ENCODE assay signal across 10 mouse cellular contexts in the genomic region with DNA sequence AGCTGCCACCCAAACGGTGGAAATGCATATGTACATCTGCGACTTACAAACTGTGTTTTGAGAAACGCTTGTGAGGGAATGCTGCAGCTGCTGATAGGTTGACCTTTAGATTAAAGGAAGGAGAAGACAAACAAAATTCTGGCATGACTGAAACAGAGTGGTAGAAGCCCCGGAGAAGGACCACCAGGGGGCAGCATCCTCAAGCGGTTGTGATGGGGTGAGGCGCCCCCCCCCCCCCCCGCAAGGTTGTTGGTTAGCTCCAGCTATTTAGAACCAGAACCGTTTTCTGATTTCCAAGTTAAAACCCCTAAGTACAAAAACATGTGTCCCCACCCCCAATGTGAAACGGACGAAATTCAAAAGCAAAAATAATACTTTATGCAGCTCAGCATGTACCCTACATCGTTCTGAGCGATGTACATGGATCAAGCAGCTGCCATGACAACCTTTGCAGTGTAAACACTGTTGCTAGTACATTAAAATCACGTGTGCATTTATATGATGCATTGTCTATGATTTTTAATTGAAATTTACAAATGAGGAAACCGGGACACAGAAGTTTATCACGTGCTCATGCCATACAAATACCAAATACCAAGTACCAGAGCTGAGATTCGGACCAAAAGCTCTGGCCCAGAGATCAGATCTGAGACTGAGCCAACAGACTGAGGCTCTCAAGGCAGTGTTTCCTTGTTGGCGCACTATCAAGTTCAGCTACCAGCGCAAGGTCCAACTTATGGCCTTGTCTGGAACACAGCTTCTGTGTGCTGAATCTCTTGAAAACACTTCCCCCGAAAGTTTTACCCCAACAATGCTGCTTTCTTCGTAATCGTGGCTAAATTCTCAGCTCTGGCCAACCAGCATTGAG.
DNase-seq lines count a peak whose midpoint lies in the region; ATAC-seq and TF ChIP-seq lines count a peak whose summit lies in the region.
"Had no signal": no experiment of that assay in that cellular context is flagged by ENCODE, and none has a peak within 500 bp of the region (broad histone marks: within the 10 kb centered on the region; RNA-seq: fewer than 3 reads in every experiment).

No protein-coding gene starts in this region.

- no peak for ATAC-seq in hindbrain, postnatal 0 days
- ATAC-seq in hindbrain, embryonic 13.5 days (ENCODE audit: low FRiP score) = no peak

- H3K9ac ChIP-seq in hindbrain, postnatal 0 days (replicated peaks; ENCODE audit: low read length) = no peak overlapping the region
- no peak overlapping the region for H3K9ac ChIP-seq in hindbrain, embryonic 13.5 days
- H3K9ac ChIP-seq: embryonic facial prominence, embryonic 12.5 days; lung, embryonic 15.5 days had no signal

- no peaks in the 10 kb centered on the region for H3K36me3 ChIP-seq in hindbrain, postnatal 0 days (ENCODE audit: insufficient read depth, low read length)
- H3K36me3 ChIP-seq in hindbrain, embryonic 13.5 days = no peaks in the 10 kb centered on the region
- H3K36me3 ChIP-seq: embryonic facial prominence, embryonic 12.5 days; lung, embryonic 15.5 days had no signal

- H3K4me3 ChIP-seq in hindbrain, postnatal 0 days (ENCODE audit: low read length) = no peak overlapping the region
- H3K4me3 ChIP-seq in hindbrain, embryonic 13.5 days = no peak overlapping the region
- H3K4me3 ChIP-seq: embryonic facial prominence, embryonic 12.5 days; lung, embryonic 15.5 days had no signal

- no peak overlapping the region for H3K27ac ChIP-seq in hindbrain, postnatal 0 days
- no peak overlapping the region for H3K27ac ChIP-seq in hindbrain, embryonic 13.5 days
- H3K27ac ChIP-seq: embryonic facial prominence, embryonic 12.5 days; lung, embryonic 15.5 days had no signal

- peak; percentile 53 for DNase-seq in hindbrain, postnatal 0 days (ENCODE audit: low spot score)
- peak; percentile 36 for DNase-seq in Muller cell, postnatal 12 days (ENCODE audit: inconsistent ontology term)
- peak; percentile 41 for DNase-seq in cerebellum, adult 8-10 months
- DNase-seq in gastrocnemius, postnatal 36 days = peak; percentile 68 to 80
- peak; percentile 30 to 44 for DNase-seq in left cerebral cortex, postnatal 25 days (ENCODE audit: low spot score in 2 of 2)
- DNase-seq in ovary, adult 18-20 months (ENCODE audit: low spot score) = peak; percentile 32
- DNase-seq in thymus, postnatal 10 days (ENCODE audit: low spot score in 2 of 2) = peak; percentile 74 to 93

- TF ChIP-seq CTCF in hindbrain, postnatal 0 days (IDR thresholded peaks at IDR 0.05; ENCODE audit: low read depth) = peak; percentile 67

- no peak overlapping the region for H3K4me2 ChIP-seq in hindbrain, postnatal 0 days (ENCODE audit: low read depth, low read length)
- no peak overlapping the region for H3K4me2 ChIP-seq in hindbrain, embryonic 13.5 days
- H3K4me2 ChIP-seq: embryonic facial prominence, embryonic 12.5 days; lung, embryonic 15.5 days had no signal

- H3K9me3 ChIP-seq in hindbrain, postnatal 0 days (ENCODE audit: low read length) = no peaks in the 10 kb centered on the region
- no peaks in the 10 kb centered on the region for H3K9me3 ChIP-seq in hindbrain, embryonic 13.5 days
- H3K9me3 ChIP-seq: embryonic facial prominence, embryonic 12.5 days; lung, embryonic 15.5 days had no signal

- no peaks in the 10 kb centered on the region for H3K4me1 ChIP-seq in hindbrain, postnatal 0 days (ENCODE audit: insufficient read depth, low read length)
- no peaks in the 10 kb centered on the region for H3K4me1 ChIP-seq in hindbrain, embryonic 13.5 days (replicated peaks)
- H3K4me1 ChIP-seq: lung, embryonic 15.5 days had no signal

- peaks cover 23% of the 10 kb centered on the region; the same call in 1 of the 2 replicates for H3K27me3 ChIP-seq in hindbrain, postnatal 0 days (ENCODE audit: insufficient read depth, low read length)
- peaks cover 88% of the 10 kb centered on the region for H3K27me3 ChIP-seq in hindbrain, embryonic 13.5 days
- H3K27me3 ChIP-seq: lung, embryonic 15.5 days had no signal

- 50% methylated on average over 21 of the region's 21 CpGs for WGBS in hindbrain, postnatal 0 days
- 61% methylated on average over 21 of the region's 21 CpGs for WGBS in hindbrain, embryonic 13.5 days

- intact Hi-C loops in gastrocnemius, postnatal 36 days (cut with DNase I) = loop anchor here (5.0 kb wide), 2 partner anchors 176 to 201 kb away; no protein-coding TSS in a partner anchor
- intact Hi-C loops in left cerebral cortex, postnatal 25 days (cut with DNase I) = loop anchor here (1.0 to 10.0 kb wide), 3 partner anchors 27 to 403 kb away; no protein-coding TSS in a partner anchor

Comparison
In these comparisons a context has a peak if more than half of its experiments do, and no peak if none do; other contexts are left out.
1. DNase-seq: peak in every context shown above with its lines; median percentile 84 in thymus, postnatal 10 days; 74 in gastrocnemius, postnatal 36 days; 53 in hindbrain, postnatal 0 days; 41 in cerebellum, adult 8-10 months; 37 in left cerebral cortex, postnatal 25 days; 36 in Muller cell, postnatal 12 days; 32 in ovary, adult 18-20 months.